Mouse (Mus musculus): ENCODE results near the gene Plcb3. TPM values are rescaled to one million over a fixed set of nuclear protein-coding genes. Genes with fewer than 3 reads are reported as not detected.
"Not testable (repeated sequence)": the region's sequence is repeated elsewhere in the genome, so short reads cannot be mapped to it uniquely, and the experiment has no call there.

Gene Plcb3
- polyA plus RNA-seq, 1 experiment from 2014 or later: 53.5 TPM

GRCm38 (mm10) chr19:6919876-6920740, 56.2 kb downstream of the Plcb3 start:
- Histone ChIP-seq H3K9me3 (no peaks in the 10 kb centered on the region), H3K4me3 (peak overlapping the region; percentile 82), H3K4me1 (peaks cover 27% of the 10 kb centered on the region), H3K9ac (peak overlapping the region; percentile 70), H3K27me3 (peaks cover 26% of the 10 kb centered on the region), H3K27ac (peak overlapping the region; percentile 79; the same call in 1 of the 2 replicates), H3K4me2 (peak overlapping the region; percentile 76), H3K36me3 (no peaks in the 10 kb centered on the region)
- 37% methylated on average over 7 of the region's 8 CpGs for WGBS
- no peak for ATAC-seq (ENCODE audit: borderline replicate concordance, extremely low read depth, low FRiP score, low TSS enrichment)

- Histone ChIP-seq H3K4me3 (no peak overlapping the region), H3K27ac (no peak overlapping the region), H3K9me3 (no peaks in the 10 kb centered on the region), H3K9ac (no peak overlapping the region), H3K27me3 (peaks cover 19% of the 10 kb centered on the region), H3K4me1 (peaks cover 20% of the 10 kb centered on the region), H3K4me2 (no peak overlapping the region), H3K36me3 (no peaks in the 10 kb centered on the region)
- ATAC-seq (ENCODE audit: borderline replicate concordance, extremely low read depth, low FRiP score, low TSS enrichment): no peak
These were observed 56.8 kb downstream of the Plcb3 start for GRCm38 (mm10) chr19:6919431-6919830.

GRCm38 (mm10) chr19:6918321-6918720, 57.9 kb downstream of the Plcb3 start:
- WGBS: 77% methylated on average over 4 of the region's 4 CpGs
- H3K27ac ChIP-seq: no peak overlapping the region
- H3K27me3 ChIP-seq: peaks cover 9% of the 10 kb centered on the region
- H3K9ac ChIP-seq: no peak overlapping the region
- no peak overlapping the region for H3K4me2 ChIP-seq
- no peak overlapping the region for H3K4me3 ChIP-seq
- H3K9me3 ChIP-seq: no peaks in the 10 kb centered on the region
- ATAC-seq (ENCODE audit: borderline replicate concordance, extremely low read depth, low FRiP score, low TSS enrichment): no peak
- peaks cover 3% of the 10 kb centered on the region; the same call in 1 of the 2 replicates for H3K36me3 ChIP-seq
- H3K4me1 ChIP-seq: peaks cover 20% of the 10 kb centered on the region

- no peak overlapping the region for H3K4me3 ChIP-seq
- H3K9me3 ChIP-seq: no peaks in the 10 kb centered on the region
- peaks cover 19% of the 10 kb centered on the region for H3K36me3 ChIP-seq
- 60% methylated on average over 4 of the region's 4 CpGs for WGBS
- no peaks in the 10 kb centered on the region for H3K27me3 ChIP-seq
- no peak for ATAC-seq (ENCODE audit: borderline replicate concordance, extremely low read depth, low FRiP score, low TSS enrichment)
- H3K4me2 ChIP-seq: no peak overlapping the region
- peaks cover 15% of the 10 kb centered on the region for H3K4me1 ChIP-seq
- no peak overlapping the region for H3K9ac ChIP-seq
- no peak overlapping the region for H3K27ac ChIP-seq
These were observed 59.8 kb downstream of the Plcb3 start for GRCm38 (mm10) chr19:6916496-6916895.

GRCm38 (mm10) chr19:6915276-6915675, 61.0 kb downstream of the Plcb3 start:
- WGBS: 65% methylated on average over 4 of the region's 4 CpGs
- no peak overlapping the region for H3K27ac ChIP-seq
- no peaks in the 10 kb centered on the region for H3K27me3 ChIP-seq
- no peaks in the 10 kb centered on the region for H3K9me3 ChIP-seq
- peaks cover 25% of the 10 kb centered on the region for H3K36me3 ChIP-seq
- no peak overlapping the region for H3K4me3 ChIP-seq
- H3K9ac ChIP-seq: no peak overlapping the region
- ATAC-seq (ENCODE audit: borderline replicate concordance, extremely low read depth, low FRiP score, low TSS enrichment): no peak
- H3K4me1 ChIP-seq: peaks cover 14% of the 10 kb centered on the region
- H3K4me2 ChIP-seq: no peak overlapping the region

- peaks cover 25% of the 10 kb centered on the region for H3K36me3 ChIP-seq
- 89% methylated on average over 9 of the region's 9 CpGs for WGBS
- H3K27me3 ChIP-seq: no peaks in the 10 kb centered on the region
- H3K4me2 ChIP-seq: no peak overlapping the region
- H3K27ac ChIP-seq: no peak overlapping the region
- no peaks in the 10 kb centered on the region for H3K9me3 ChIP-seq
- no peak for ATAC-seq (ENCODE audit: borderline replicate concordance, extremely low read depth, low FRiP score, low TSS enrichment)
- H3K4me3 ChIP-seq: no peak overlapping the region
- no peak overlapping the region for H3K9ac ChIP-seq
- H3K4me1 ChIP-seq: peaks cover 7% of the 10 kb centered on the region
These were observed 61.7 kb downstream of the Plcb3 start for GRCm38 (mm10) chr19:6914540-6914939.

- Histone ChIP-seq H3K4me1 (peaks cover 9% of the 10 kb centered on the region), H3K27me3 (no peaks in the 10 kb centered on the region), H3K9ac (no peak overlapping the region), H3K4me3 (no peak overlapping the region), H3K9me3 (no peaks in the 10 kb centered on the region), H3K36me3 (peaks cover 25% of the 10 kb centered on the region), H3K27ac (no peak overlapping the region), H3K4me2 (no peak overlapping the region)
- ATAC-seq (ENCODE audit: borderline replicate concordance, extremely low read depth, low FRiP score, low TSS enrichment): no peak
- WGBS: 67% methylated on average over 11 of the region's 11 CpGs
These were observed 62.3 kb downstream of the Plcb3 start for GRCm38 (mm10) chr19:6913991-6914390.

GRCm38 (mm10) chr19:6913036-6913435, 63.2 kb downstream of the Plcb3 start:
- 78% methylated on average over 6 of the region's 6 CpGs for WGBS
- no peak for ATAC-seq (ENCODE audit: borderline replicate concordance, extremely low read depth, low FRiP score, low TSS enrichment)

GRCm38 (mm10) chr19:6912205-6912970, 63.9 kb downstream of the Plcb3 start:
- Histone ChIP-seq H3K27me3 (no peaks in the 10 kb centered on the region), H3K4me2 (no peak overlapping the region), H3K9ac (no peak overlapping the region), H3K27ac (no peak overlapping the region), H3K4me3 (no peak overlapping the region), H3K36me3 (peaks cover 25% of the 10 kb centered on the region), H3K4me1 (peaks cover 25% of the 10 kb centered on the region), H3K9me3 (no peaks in the 10 kb centered on the region)
- ATAC-seq (ENCODE audit: borderline replicate concordance, extremely low read depth, low FRiP score, low TSS enrichment): no peak
- WGBS: 87% methylated on average over 15 of the region's 15 CpGs

More at GRCm38 (mm10) chr19:6913036-6913435, 63.2 kb downstream of the Plcb3 start:
- no peak overlapping the region for H3K4me3 ChIP-seq
- peaks cover 25% of the 10 kb centered on the region for H3K36me3 ChIP-seq
- H3K9me3 ChIP-seq: no peaks in the 10 kb centered on the region
- peaks cover 19% of the 10 kb centered on the region for H3K4me1 ChIP-seq
- no peak overlapping the region for H3K27ac ChIP-seq
- no peak overlapping the region for H3K9ac ChIP-seq
- H3K27me3 ChIP-seq: no peaks in the 10 kb centered on the region
- no peak overlapping the region for H3K4me2 ChIP-seq

- 82% methylated on average over 19 of the region's 19 CpGs for WGBS
- Histone ChIP-seq H3K9me3 (no peaks in the 10 kb centered on the region), H3K4me1 (peaks cover 26% of the 10 kb centered on the region), H3K27me3 (no peaks in the 10 kb centered on the region), H3K9ac (peak overlapping the region; percentile 41; the same call in 1 of the 2 replicates), H3K4me2 (peak overlapping the region; percentile 71), H3K36me3 (peaks cover 33% of the 10 kb centered on the region), H3K27ac (no peak overlapping the region), H3K4me3 (peak overlapping the region; percentile 56)
- ATAC-seq (ENCODE audit: borderline replicate concordance, extremely low read depth, low FRiP score, low TSS enrichment): no peak
These were observed 64.9 kb downstream of the Plcb3 start for GRCm38 (mm10) chr19:6911101-6912074.

- Histone ChIP-seq H3K4me1 (peaks cover 26% of the 10 kb centered on the region), H3K4me2 (peak overlapping the region; percentile 71), H3K27ac (peak overlapping the region; percentile 97), H3K36me3 (peaks cover 41% of the 10 kb centered on the region), H3K9ac (peak overlapping the region; percentile 60), H3K4me3 (peak overlapping the region; percentile 56)
- H3K9me3 ChIP-seq, H3K27me3 ChIP-seq: not testable (repeated sequence)
- under 1% methylated on average over 30 of the region's 30 CpGs for WGBS
- peak; percentile 58 for ATAC-seq (ENCODE audit: borderline replicate concordance, extremely low read depth, low FRiP score, low TSS enrichment)
These were observed 66.0 kb downstream of the Plcb3 start for GRCm38 (mm10) chr19:6910306-6910705.
